Mouse (Mus musculus): ENCODE results near the gene Camk2n2. TPM values are rescaled to one million over a fixed set of nuclear protein-coding genes. Genes with fewer than 3 reads are reported as not detected.

Gene Camk2n2
- polyA plus RNA-seq, 1 experiment from 2014 or later, result 0.13 TPM

DNA sequence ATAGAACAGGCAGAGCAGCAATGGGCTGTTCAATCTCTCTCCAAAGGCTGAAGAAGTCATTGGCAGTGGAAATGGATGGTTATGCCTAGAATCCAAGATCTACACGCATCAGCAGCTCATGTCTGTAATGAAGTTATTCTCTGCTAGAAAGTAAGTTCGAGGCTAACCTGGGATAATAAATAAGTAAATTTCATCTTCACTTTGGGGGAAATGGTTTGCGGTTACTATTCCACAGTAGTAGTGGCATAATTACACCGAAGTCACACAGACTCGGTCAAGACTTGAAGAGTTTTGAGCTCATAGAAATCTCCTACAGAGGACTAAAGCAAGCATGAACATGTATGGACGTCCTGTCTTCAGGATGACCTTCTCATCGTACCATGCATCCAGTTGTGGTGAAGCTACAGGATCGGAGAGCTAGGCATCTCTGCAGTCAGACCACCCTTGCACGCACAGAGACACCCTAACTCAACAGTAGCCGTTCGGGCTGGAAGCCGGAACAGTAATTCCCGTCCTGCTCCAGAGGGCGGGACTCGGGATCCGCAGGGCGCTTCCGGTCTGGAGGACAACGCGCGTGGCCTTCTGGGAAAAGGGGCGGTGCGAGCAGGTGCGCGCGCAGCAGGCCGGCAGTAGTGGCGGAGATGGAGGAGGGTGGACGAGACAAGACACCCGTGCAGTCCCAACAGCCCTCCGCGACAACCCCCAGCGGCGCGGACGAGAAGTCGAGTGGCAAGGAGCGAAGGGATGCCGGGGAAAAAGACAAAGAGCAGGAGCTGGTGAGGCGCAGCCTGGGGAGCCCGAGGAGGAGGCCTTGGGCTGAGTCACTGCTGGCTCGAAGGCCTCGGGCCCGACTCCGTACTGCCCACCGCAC lies 30.2 kb upstream of the Camk2n2 start, which contains the start of gene Psmd2:
TSS of gene Psmd2 (plus strand) at position 577 of the 871 bp plus-strand sequence.
- no peaks in the 10 kb centered on the region for H3K9me3 ChIP-seq (ENCODE audit: low read length)
- peak within 1 kb of the TSS; percentile 95 for H3K9ac ChIP-seq (replicated peaks)
- ATAC-seq (peak; percentile 97), DNase-seq (peak; percentile 98)
- TF ChIP-seq EP300 (IDR thresholded peaks at IDR 0.05; ENCODE audit: low read depth) (0 out of 2 replicates have a peak, but pooled peaks have one; percentile 18), CTCF (IDR thresholded peaks at IDR 0.05; ENCODE audit: low read depth) (no peak; the same call in 1 of the 2 replicates)
- peaks cover 17% of the 10 kb centered on the region for H3K36me3 ChIP-seq (replicated peaks; ENCODE audit: insufficient read depth, low read length)
- H3K27me3 ChIP-seq (ENCODE audit: insufficient read depth, low read length), result no peaks in the 10 kb centered on the region
- peaks cover 16% of the 10 kb centered on the region for H3K4me1 ChIP-seq (ENCODE audit: insufficient read depth)
- peak within 1 kb of the TSS; percentile 97 for H3K4me3 ChIP-seq (ENCODE audit: low read depth, low read length)
- peak within 1 kb of the TSS; percentile 89 for H3K4me2 ChIP-seq (ENCODE audit: low read depth, low read length)
- WGBS (ENCODE audit: insufficient replicate concordance), result 2% methylated on average over 46 of the region's 46 CpGs
- H3K27ac ChIP-seq (ENCODE audit: low read depth), result peak within 1 kb of the TSS; percentile 73

DNA sequence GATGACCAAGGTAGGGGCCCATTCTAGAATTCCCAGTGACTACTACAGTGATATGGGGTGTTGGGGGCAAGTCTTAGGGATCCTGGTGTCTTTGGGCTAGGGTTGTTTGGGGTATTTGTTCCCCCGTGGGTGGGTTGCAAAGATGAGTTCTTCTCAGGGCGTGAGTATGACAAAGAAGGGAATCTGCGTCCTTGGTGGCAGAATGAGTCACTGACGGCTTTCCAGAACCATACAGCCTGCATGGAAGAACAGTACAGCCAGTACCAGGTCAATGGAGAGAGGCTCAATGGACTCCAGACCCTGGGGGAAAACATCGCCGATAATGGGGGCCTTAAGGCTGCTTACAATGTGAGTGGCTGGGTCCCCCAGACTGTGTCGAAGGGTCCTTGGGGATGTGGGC lies 22.8 kb upstream of the Camk2n2 start:
- H3K9ac ChIP-seq (replicated peaks), result no peak overlapping the region
- 0 out of 2 replicates have a peak, but pooled peaks cover 2% of the 10 kb centered on the region for H3K4me1 ChIP-seq (ENCODE audit: insufficient read depth)
- 78% methylated on average over 7 of the region's 7 CpGs for WGBS (ENCODE audit: insufficient replicate concordance)
- TF ChIP-seq EP300 (IDR thresholded peaks at IDR 0.05; ENCODE audit: low read depth), result no peak
- no peak for TF ChIP-seq CTCF (IDR thresholded peaks at IDR 0.05; ENCODE audit: low read depth)
- H3K27ac ChIP-seq (ENCODE audit: low read depth), result no peak overlapping the region
- H3K36me3 ChIP-seq (replicated peaks; ENCODE audit: insufficient read depth, low read length), result no peaks in the 10 kb centered on the region
- DNase-seq (no peak), ATAC-seq (no peak)
- H3K27me3 ChIP-seq (ENCODE audit: insufficient read depth, low read length), result 0 out of 2 replicates have a peak, but pooled peaks cover 2% of the 10 kb centered on the region
- H3K4me3 ChIP-seq (ENCODE audit: low read depth, low read length), result no peak overlapping the region
- no peaks in the 10 kb centered on the region for H3K9me3 ChIP-seq (ENCODE audit: low read length)
- H3K4me2 ChIP-seq (ENCODE audit: low read depth, low read length), result no peak overlapping the region

DNA sequence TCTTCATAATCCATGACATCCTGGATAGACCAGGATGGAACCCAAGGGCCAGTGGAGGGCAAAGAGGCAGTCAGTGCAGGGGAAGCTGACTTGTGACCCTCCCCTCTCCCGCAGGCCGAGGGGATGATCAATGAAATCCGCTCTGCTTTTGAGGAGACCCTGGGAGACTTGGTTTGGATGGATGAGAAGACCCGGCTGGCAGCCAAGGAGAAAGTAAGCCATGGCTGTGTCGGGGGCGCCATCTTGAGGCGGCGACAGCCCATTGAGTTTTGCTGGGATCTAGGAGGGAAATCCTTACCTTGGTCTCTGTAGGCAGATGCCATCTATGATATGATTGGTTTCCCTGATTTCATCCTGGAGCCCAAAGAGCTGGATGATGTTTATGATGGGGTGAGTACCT lies 21.1 kb upstream of the Camk2n2 start:
- WGBS (ENCODE audit: insufficient replicate concordance), result under 1% methylated on average over 8 of the region's 8 CpGs
- DNase-seq (peak; percentile 68), ATAC-seq (peak; percentile 56; the same call in 1 of the 2 replicates)

DNA sequence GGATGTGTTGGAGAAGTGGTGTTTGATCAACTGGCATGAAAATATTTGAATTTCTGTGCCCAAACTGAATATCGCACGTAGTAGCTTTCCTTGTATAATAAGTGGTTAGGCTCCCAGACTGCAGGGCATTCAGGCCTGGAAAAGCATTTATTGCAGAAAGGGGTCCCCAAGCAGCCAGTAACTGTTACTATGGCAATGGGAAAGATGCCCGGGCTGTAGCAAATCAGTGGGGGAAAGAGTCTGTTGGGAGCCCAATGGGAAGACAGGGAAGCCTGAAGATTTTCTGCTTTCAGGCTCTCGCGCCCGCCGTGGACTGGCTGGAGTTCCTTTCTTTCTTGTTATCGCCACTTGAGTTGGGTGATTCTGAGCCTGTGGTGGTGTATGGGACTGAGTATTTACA lies 17.3 kb upstream of the Camk2n2 start:
- 75% methylated on average over 8 of the region's 8 CpGs for WGBS (ENCODE audit: insufficient replicate concordance)
- H3K4me2 ChIP-seq (ENCODE audit: low read depth, low read length), result no peak overlapping the region
- no peak overlapping the region for H3K4me3 ChIP-seq (ENCODE audit: low read depth, low read length)
- ATAC-seq (no peak), DNase-seq (no peak)
- TF ChIP-seq CTCF (IDR thresholded peaks at IDR 0.05; ENCODE audit: low read depth), result no peak
- no peak for TF ChIP-seq EP300 (IDR thresholded peaks at IDR 0.05; ENCODE audit: low read depth)
- no peaks in the 10 kb centered on the region for H3K9me3 ChIP-seq (ENCODE audit: low read length)
- no peak overlapping the region for H3K27ac ChIP-seq (ENCODE audit: low read depth)
- no peak overlapping the region for H3K9ac ChIP-seq (replicated peaks)
- H3K36me3 ChIP-seq (replicated peaks; ENCODE audit: insufficient read depth, low read length), result no peaks in the 10 kb centered on the region
- no peaks in the 10 kb centered on the region for H3K27me3 ChIP-seq (ENCODE audit: insufficient read depth, low read length)
- H3K4me1 ChIP-seq (ENCODE audit: insufficient read depth), result 0 out of 2 replicates have a peak, but pooled peaks cover 2% of the 10 kb centered on the region

More for the DNA sequence above, 21.1 kb upstream of the Camk2n2 start:
- Histone ChIP-seq H3K36me3 (replicated peaks; ENCODE audit: insufficient read depth, low read length) (no peaks in the 10 kb centered on the region), H3K27ac (ENCODE audit: low read depth) (no peak overlapping the region), H3K4me1 (ENCODE audit: insufficient read depth) (0 out of 2 replicates have a peak, but pooled peaks cover 2% of the 10 kb centered on the region), H3K4me2 (ENCODE audit: low read depth, low read length) (no peak overlapping the region), H3K9me3 (ENCODE audit: low read length) (no peaks in the 10 kb centered on the region), H3K27me3 (ENCODE audit: insufficient read depth, low read length) (0 out of 2 replicates have a peak, but pooled peaks cover 2% of the 10 kb centered on the region), H3K9ac (replicated peaks) (no peak overlapping the region), H3K4me3 (ENCODE audit: low read depth, low read length) (no peak overlapping the region)
- TF ChIP-seq CTCF (IDR thresholded peaks at IDR 0.05; ENCODE audit: low read depth) (peak; percentile 84), EP300 (IDR thresholded peaks at IDR 0.05; ENCODE audit: low read depth) (no peak)

DNA sequence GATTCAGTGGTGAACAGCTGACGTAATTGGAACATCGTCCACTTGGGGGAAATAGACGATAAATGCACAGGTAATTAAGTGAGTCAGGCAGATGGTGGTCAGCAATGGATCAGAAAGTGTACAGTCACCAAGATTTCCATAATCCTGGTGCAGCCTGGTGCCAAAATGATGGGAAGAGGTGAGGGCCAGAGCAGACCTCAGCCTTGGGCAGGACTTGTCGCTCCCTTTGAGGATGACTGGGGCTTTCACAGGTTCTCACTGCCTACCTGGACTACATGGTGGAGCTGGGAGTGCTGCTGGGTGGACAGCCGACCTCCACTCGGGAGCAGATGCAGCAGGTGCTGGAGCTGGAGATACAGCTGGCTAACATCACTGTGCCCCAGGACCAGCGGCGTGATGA lies 16.3 kb upstream of the Camk2n2 start:
- WGBS (ENCODE audit: insufficient replicate concordance), result 74% methylated on average over 8 of the region's 8 CpGs
- TF ChIP-seq CTCF (IDR thresholded peaks at IDR 0.05; ENCODE audit: low read depth), result no peak
- no peak for DNase-seq

More for the DNA sequence above, 16.3 kb upstream of the Camk2n2 start:
- 0 out of 2 replicates have a peak, but pooled peaks cover 2% of the 10 kb centered on the region for H3K4me1 ChIP-seq (ENCODE audit: insufficient read depth)
- no peak overlapping the region for H3K4me2 ChIP-seq (ENCODE audit: low read depth, low read length)
- no peaks in the 10 kb centered on the region for H3K36me3 ChIP-seq (replicated peaks; ENCODE audit: insufficient read depth, low read length)
- no peak overlapping the region for H3K4me3 ChIP-seq (ENCODE audit: low read depth, low read length)
- ATAC-seq, result no peak
- H3K27ac ChIP-seq (ENCODE audit: low read depth), result no peak overlapping the region
- no peaks in the 10 kb centered on the region for H3K9me3 ChIP-seq (ENCODE audit: low read length)
- H3K27me3 ChIP-seq (ENCODE audit: insufficient read depth, low read length), result no peaks in the 10 kb centered on the region
- no peak overlapping the region for H3K9ac ChIP-seq (replicated peaks)
